Mouse (Mus musculus) testis, adult 2 months (tissue): ENCODE data around the gene Fam205c. TPM values are rescaled to one million over a fixed set of nuclear protein-coding genes. Genes with fewer than 3 reads are reported as not detected.

Experiments used
- H3K27ac ChIP-seq: fragments of 200-500 bp; 2 replicates; pipeline ENCODE4 v1.5.1; 2012; ENCODE audit warnings: low read depth, low read length; ENCODE audit not compliant: control insufficient read depth, insufficient read depth
- H3K27me3 ChIP-seq: fragments of 200-500 bp; 2 replicates; pipeline ENCODE4 v1.6.1; 2012; ENCODE audit warnings: mild to moderate bottlenecking, low read length, moderate library complexity; ENCODE audit not compliant: control insufficient read depth, insufficient read depth
- H3K36me3 ChIP-seq: fragments of 200-500 bp; 2 replicates; pipeline ENCODE4 v1.6.1; 2012; ENCODE audit warnings: mild to moderate bottlenecking, low read length; ENCODE audit not compliant: control insufficient read depth, insufficient read depth
- H3K4me1 ChIP-seq: fragments of 200-500 bp; 2 replicates; pipeline ENCODE4 v1.6.1; 2012; ENCODE audit warnings: low read length; ENCODE audit not compliant: control insufficient read depth, insufficient read depth
- H3K4me3 ChIP-seq: fragments of 200-500 bp; 2 replicates; pipeline ENCODE4 v1.5.1; 2012; ENCODE audit warnings: low read depth, mild to moderate bottlenecking, low read length, moderate library complexity, mixed read lengths; ENCODE audit not compliant: control insufficient read depth
- CTCF ChIP-seq: fragments of 200-500 bp; IDR thresholded peaks from 2 replicates; pipeline ENCODE4 v1.5.1; 2012; ENCODE audit warnings: low read depth, mild to moderate bottlenecking, inconsistent platforms, low read length, moderate library complexity; ENCODE audit not compliant: control insufficient read depth, insufficient read depth, insufficient replicate concordance
- POLR2A ChIP-seq: fragments of 200-500 bp; IDR thresholded peaks from 2 replicates; pipeline ENCODE4 v1.6.1; 2012; ENCODE audit warnings: low read depth, mild to moderate bottlenecking, inconsistent platforms, low read length, moderate library complexity; ENCODE audit not compliant: control insufficient read depth
- polyA plus RNA-seq: library from polyadenylated mRNA; depleted of rRNA; stranded (reverse); fragments of >200 nt; gene quantifications from 2 replicates; pipeline ENCODE4 v1.2.3, GENCODE M21; 2012; rRNA removed

Gene Fam205c
- polyA plus RNA-seq, result 209 and 240 TPM in 2 replicates

GRCm38 (mm10) chr4:42874134-42874533 lies at the start of gene Fam205c:
Gene Fam205c, minus strand, starts transcription at chr4:42874234.
- no peak within 1 kb of the TSS for H3K27ac ChIP-seq
- H3K36me3 ChIP-seq, result no peaks in the 10 kb centered on the region
- H3K27me3 ChIP-seq, result no peaks in the 10 kb centered on the region
- H3K4me1 ChIP-seq, result peaks cover 6% of the 10 kb centered on the region; the same call in 1 of the 2 replicates
- no peak for TF ChIP-seq CTCF
- TF ChIP-seq POLR2A, result no peak
- H3K4me3 ChIP-seq, result peak within 1 kb of the TSS; percentile 82

GRCm38 (mm10) chr4:42922461-42922860 lies 48.4 kb upstream of the Fam205c start:
- TF ChIP-seq POLR2A (no peak), CTCF (no peak)
- no peak overlapping the region for H3K4me3 ChIP-seq
- H3K4me1 ChIP-seq, result peaks cover 3% of the 10 kb centered on the region
- no peaks in the 10 kb centered on the region for H3K27me3 ChIP-seq
- H3K27ac ChIP-seq, result no peak overlapping the region
- no peaks in the 10 kb centered on the region for H3K36me3 ChIP-seq

GRCm38 (mm10) chr4:42922056-42922455 lies 48.0 kb upstream of the Fam205c start:
- Histone ChIP-seq H3K27me3 (no peaks in the 10 kb centered on the region), H3K36me3 (no peaks in the 10 kb centered on the region)
- no peak for TF ChIP-seq POLR2A
- no peak for TF ChIP-seq CTCF

GRCm38 (mm10) chr4:42921536-42921935 lies 47.5 kb upstream of the Fam205c start:
- Histone ChIP-seq H3K27ac (no peak overlapping the region), H3K4me3 (no peak overlapping the region), H3K36me3 (no peaks in the 10 kb centered on the region), H3K4me1 (peaks cover 10% of the 10 kb centered on the region), H3K27me3 (no peaks in the 10 kb centered on the region)
- TF ChIP-seq POLR2A (no peak), CTCF (no peak)

More at GRCm38 (mm10) chr4:42922056-42922455, 48.0 kb upstream of the Fam205c start:
- peaks cover 7% of the 10 kb centered on the region for H3K4me1 ChIP-seq
- no peak overlapping the region for H3K27ac ChIP-seq
- no peak overlapping the region for H3K4me3 ChIP-seq

DNA sequence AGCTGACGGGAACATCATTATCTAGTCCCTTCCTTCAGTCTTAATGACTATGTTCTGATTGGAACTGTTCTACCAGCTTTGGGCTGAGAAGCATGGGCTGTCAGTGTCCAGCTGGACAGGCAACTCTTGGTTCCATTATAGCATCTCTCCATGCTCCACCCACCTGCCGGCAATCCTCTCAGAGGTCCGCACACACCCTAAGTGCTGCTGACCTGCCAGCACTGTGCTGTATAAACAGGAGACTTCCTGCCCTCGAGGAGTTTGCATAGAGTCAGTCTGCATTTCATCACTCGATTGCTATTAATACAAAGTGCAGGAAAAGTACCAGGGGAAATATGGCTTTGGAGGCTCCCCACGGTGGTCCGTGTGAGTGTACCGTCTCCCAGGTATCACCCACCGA lies 46.7 kb upstream of the Fam205c start:
- TF ChIP-seq POLR2A, result no peak
- no peak for TF ChIP-seq CTCF
- H3K27ac ChIP-seq, result no peak overlapping the region
- H3K4me1 ChIP-seq, result peaks cover 12% of the 10 kb centered on the region
- H3K4me3 ChIP-seq, result no peak overlapping the region
- H3K36me3 ChIP-seq, result no peaks in the 10 kb centered on the region
- H3K27me3 ChIP-seq, result no peaks in the 10 kb centered on the region

DNA sequence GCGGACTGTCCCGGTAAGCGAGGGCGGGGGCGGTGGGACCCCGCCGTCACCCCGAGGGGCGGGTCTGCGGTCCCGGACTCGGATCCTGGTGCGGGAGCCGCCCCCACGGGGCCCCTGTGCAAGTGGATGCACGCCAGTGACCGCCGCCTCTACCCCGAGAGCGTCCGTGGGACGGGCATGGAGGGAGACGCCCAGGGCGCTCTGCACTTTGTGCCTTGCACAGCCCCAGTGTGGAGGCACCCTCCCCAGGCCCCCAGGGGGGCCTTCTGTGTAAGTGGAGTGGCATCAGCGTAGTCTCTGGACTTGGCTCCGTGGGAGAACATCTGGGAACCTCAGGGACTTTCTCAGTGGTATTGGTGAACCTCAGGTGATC lies 43.4 kb upstream of the Fam205c start:
- Histone ChIP-seq H3K36me3 (no peaks in the 10 kb centered on the region), H3K4me1 (peaks cover 12% of the 10 kb centered on the region), H3K27me3 (no peaks in the 10 kb centered on the region), H3K27ac (no peak overlapping the region), H3K4me3 (peak overlapping the region; percentile 60)
- no peak for TF ChIP-seq POLR2A
- no peak for TF ChIP-seq CTCF

DNA sequence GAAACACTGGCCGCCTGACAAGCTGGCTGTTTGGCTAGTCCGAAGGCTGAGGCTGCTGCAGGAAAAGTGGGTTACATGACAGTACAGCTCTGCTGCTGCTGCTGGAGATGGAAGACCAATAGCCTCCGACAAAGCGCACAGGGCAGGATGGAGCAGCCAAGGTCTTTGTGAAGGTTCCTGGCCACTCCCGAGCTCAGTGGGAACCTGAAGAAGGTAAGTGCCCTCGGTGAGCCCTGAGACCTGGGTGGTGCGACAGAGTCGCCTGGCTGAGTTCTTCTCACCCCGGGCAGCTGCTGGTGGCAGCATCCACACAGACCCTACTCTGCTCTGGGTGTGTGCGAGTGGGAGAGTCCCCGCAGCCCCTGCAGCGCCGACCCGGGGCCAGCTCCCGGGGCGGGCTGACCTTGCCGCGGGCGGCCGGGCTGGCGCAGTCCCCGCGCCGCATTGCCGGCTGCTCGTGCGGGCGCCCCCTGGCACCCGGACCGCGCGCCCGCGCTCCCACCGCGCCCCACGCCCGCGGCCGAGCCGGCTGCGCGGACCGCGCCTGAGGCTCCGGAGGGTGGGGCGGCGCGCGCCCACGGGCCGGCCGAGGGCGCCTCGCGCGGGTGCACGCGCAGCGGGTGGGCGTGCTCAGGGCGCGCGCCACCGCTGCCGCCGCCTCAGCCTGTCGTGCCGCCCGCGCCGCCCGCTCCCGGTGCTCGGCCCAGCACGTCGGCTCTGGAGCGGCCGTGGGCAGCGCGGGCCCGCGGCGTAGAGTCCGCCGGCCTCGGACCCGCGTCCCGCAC lies 42.8 kb upstream of the Fam205c start, which contains the start of gene Phf24:
TSS of gene Phf24 (plus strand) at position 44 of the 785 bp plus-strand sequence.
- Histone ChIP-seq H3K4me3 (peak within 1 kb of the TSS; percentile 60), H3K27me3 (no peaks in the 10 kb centered on the region), H3K4me1 (peaks cover 12% of the 10 kb centered on the region), H3K27ac (no peak within 1 kb of the TSS), H3K36me3 (no peaks in the 10 kb centered on the region)
- TF ChIP-seq CTCF (no peak), POLR2A (no peak)
